ENCODE assay signal across 9 mouse cellular contexts in genomic region chr9:55048211-55048880, GRCm38 (mm10). TPM values are rescaled to one million over a fixed set of nuclear protein-coding genes. Genes with fewer than 3 reads are reported as not detected.
DNase-seq lines count a peak whose midpoint lies in the region; ATAC-seq and TF ChIP-seq lines count a peak whose summit lies in the region.
"Had no signal": no experiment of that assay in that cellular context is flagged by ENCODE, and none has a peak within 500 bp of the region (broad histone marks: within the 10 kb centered on the region; RNA-seq: fewer than 3 reads in every experiment).

Chrnb4 (minus strand) TSS chr9:55048779.

- intact Hi-C loops in heart, postnatal 14 days (cut with DNase I): no loop called here
- intact Hi-C loops in left cerebral cortex, postnatal 10 days (cut with DNase I): no loop called here

- TF ChIP-seq CTCF in stomach, postnatal 0 days (IDR thresholded peaks at IDR 0.05; ENCODE audit: low read depth): no peak

- under 1% methylated on average over 23 of the region's 23 CpGs for WGBS in forebrain, embryonic 12.5 days
- under 1% methylated on average over 23 of the region's 23 CpGs for WGBS in limb, embryonic 15.5 days
- 1% methylated on average over 23 of the region's 23 CpGs for WGBS in stomach, postnatal 0 days

- TF ChIP-seq EP300 in stomach, postnatal 0 days (optimal IDR thresholded peaks at IDR 0.05): no peak

- peak; percentile 85 for DNase-seq in heart, adult 11 months
- no peak for DNase-seq in heart, postnatal 14 days
- peak; percentile 21 for DNase-seq in ES-CJ7 (ENCODE audit: low read depth, low spot score)
- peak; percentile 27 for DNase-seq in stomach, postnatal 0 days (ENCODE audit: low spot score)
- no peak for DNase-seq in urinary bladder, postnatal 25 days (ENCODE audit: low spot score)
- no peak for DNase-seq in left cerebral cortex, postnatal 10 days (ENCODE audit: extremely low spot score in 1 of 2, low spot score in 2 of 2)

- no peaks in the 10 kb centered on the region for H3K36me3 ChIP-seq in forebrain, embryonic 12.5 days (replicated peaks)
- no peaks in the 10 kb centered on the region for H3K36me3 ChIP-seq in limb, embryonic 15.5 days
- no peaks in the 10 kb centered on the region for H3K36me3 ChIP-seq in stomach, postnatal 0 days (ENCODE audit: control insufficient read depth, insufficient read depth, low read length)
- H3K36me3 ChIP-seq: G1E had no signal

- H3K27me3 ChIP-seq in forebrain, embryonic 12.5 days: peaks cover 24% of the 10 kb centered on the region
- H3K27me3 ChIP-seq in limb, embryonic 15.5 days: no peaks in the 10 kb centered on the region
- no peaks in the 10 kb centered on the region for H3K27me3 ChIP-seq in stomach, postnatal 0 days (ENCODE audit: control insufficient read depth, insufficient read depth, low read length)

- H3K4me3 ChIP-seq in forebrain, embryonic 12.5 days (replicated peaks): peak within 1 kb of the TSS; percentile 49
- H3K4me3 ChIP-seq in limb, embryonic 15.5 days: peak within 1 kb of the TSS; percentile 49
- peak within 1 kb of the TSS; percentile 40 for H3K4me3 ChIP-seq in stomach, postnatal 0 days (ENCODE audit: low read depth, low read length)

- H3K9me3 ChIP-seq in forebrain, embryonic 12.5 days: no peaks in the 10 kb centered on the region
- no peaks in the 10 kb centered on the region for H3K9me3 ChIP-seq in limb, embryonic 15.5 days
- no peaks in the 10 kb centered on the region for H3K9me3 ChIP-seq in stomach, postnatal 0 days (ENCODE audit: control insufficient read depth, low read length)
- H3K9me3 ChIP-seq: G1E had no signal

- H3K27ac ChIP-seq in forebrain, embryonic 12.5 days: no peak within 1 kb of the TSS
- H3K27ac ChIP-seq in limb, embryonic 15.5 days: no peak within 1 kb of the TSS
- H3K27ac ChIP-seq in stomach, postnatal 0 days (replicated peaks): no peak within 1 kb of the TSS

- peak; percentile 71 for ATAC-seq in forebrain, embryonic 12.5 days (ENCODE audit: low FRiP score)
- peak; percentile 52 for ATAC-seq in limb, embryonic 15.5 days (ENCODE audit: insufficient number of reproducible peaks, low FRiP score, low TSS enrichment, low read depth)
- peak; percentile 41 for ATAC-seq in stomach, postnatal 0 days (ENCODE audit: low FRiP score, low TSS enrichment)

- H3K4me1 ChIP-seq in forebrain, embryonic 12.5 days: peaks cover 20% of the 10 kb centered on the region; the same call in 1 of the 2 replicates
- H3K4me1 ChIP-seq in limb, embryonic 15.5 days: peaks cover 9% of the 10 kb centered on the region; the same call in 1 of the 2 replicates
- no peaks in the 10 kb centered on the region for H3K4me1 ChIP-seq in stomach, postnatal 0 days (replicated peaks; ENCODE audit: control insufficient read depth, insufficient read depth)

- peak within 1 kb of the TSS; percentile 88 for H3K4me2 ChIP-seq in forebrain, embryonic 12.5 days
- peak within 1 kb of the TSS; percentile 92 for H3K4me2 ChIP-seq in limb, embryonic 15.5 days
- H3K4me2 ChIP-seq in stomach, postnatal 0 days (replicated peaks; ENCODE audit: low read depth): peak within 1 kb of the TSS; percentile 78

- peak within 1 kb of the TSS; percentile 52 for H3K9ac ChIP-seq in forebrain, embryonic 12.5 days
- H3K9ac ChIP-seq in limb, embryonic 15.5 days: peak within 1 kb of the TSS; percentile 47
- peak within 1 kb of the TSS; percentile 58 for H3K9ac ChIP-seq in stomach, postnatal 0 days (ENCODE audit: low read length)

RNA-seq across cellular contexts. Expression of gene Chrnb4, which starts in this region (rescaled TPM):
- total RNA-seq in heart, postnatal 14 days (2021): not detected
- polyA plus RNA-seq in forebrain, embryonic 12.5 days (2016; fragmentation: Nextera tagmentation; extraction: Ambion mirVana): 1.2 TPM in 2 replicates
- polyA plus RNA-seq in limb, embryonic 15.5 days (2015; fragmentation: Nextera tagmentation; extraction: Ambion mirVana): 0.17 and 0.33 TPM in 2 replicates
- 1.4 and 1.6 TPM in 2 replicates for polyA plus RNA-seq in stomach, postnatal 0 days (2015; fragmentation: Nextera tagmentation; extraction: Ambion mirVana)
- under 1 TPM in 1 of 2 experiments, not detected in 1; 0.15 TPM for total RNA-seq in left cerebral cortex, postnatal 10 days (2021)
- polyA plus RNA-seq: G1E had no signal

Comparison
In these comparisons a context has a peak if more than half of its experiments do, and no peak if none do; other contexts are left out.
1. DNase-seq: peak in heart, adult 11 months (single experiment), ES-CJ7 (single experiment) and stomach, postnatal 0 days (single experiment); none in heart, postnatal 14 days (0 of 2), urinary bladder, postnatal 25 days (single experiment) and left cerebral cortex, postnatal 10 days (0 of 2).
2. Peak in ATAC-seq, H3K4me3 ChIP-seq, H3K9ac ChIP-seq and H3K4me2 ChIP-seq in limb, embryonic 15.5 days; RNA of the gene not detected or under 1 TPM.
3. Peak in every context shown above with its lines, with median percentiles within 50 percentile points of each other: ATAC-seq, H3K4me2 ChIP-seq, H3K4me3 ChIP-seq and H3K9ac ChIP-seq.